Mouse (Mus musculus): ENCODE results near the gene Cntnap2. TPM values are rescaled to one million over a fixed set of nuclear protein-coding genes. Genes with fewer than 3 reads are reported as not detected.

Cntnap2 gene
- polyA plus RNA-seq, 2 experiments, result 1.5 to 2.5 TPM

DNA sequence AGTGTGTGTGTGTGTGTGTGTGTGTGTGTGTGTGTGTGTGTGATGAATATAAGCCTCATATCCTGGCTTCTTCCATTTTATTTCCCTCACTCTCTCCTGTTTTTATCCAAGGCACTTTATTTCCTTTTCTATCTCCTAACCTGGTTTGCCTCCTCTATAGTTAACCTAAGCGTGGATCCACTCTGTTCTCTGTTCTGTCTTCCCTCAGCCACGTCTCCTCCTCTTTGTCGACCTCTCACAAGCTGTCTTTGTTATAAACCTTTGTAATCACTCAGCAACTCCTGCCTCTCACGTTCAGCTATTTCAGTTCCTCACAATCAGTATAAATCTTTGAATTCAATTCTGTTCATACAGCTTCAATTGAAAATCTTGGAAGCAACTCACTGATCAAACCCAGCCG, 1369.1 kb downstream of the Cntnap2 start:
- Histone ChIP-seq H3K4me3 (replicated peaks; ENCODE audit: low read length) (no peak overlapping the region), H3K36me3 (ENCODE audit: control insufficient read depth, insufficient read depth, low read length) (no peaks in the 10 kb centered on the region), H3K27me3 (ENCODE audit: control insufficient read depth, insufficient read depth, low read length) (no peaks in the 10 kb centered on the region), H3K9ac (ENCODE audit: low read depth, low read length, severe bottlenecking) (no peak overlapping the region), H3K4me2 (replicated peaks; ENCODE audit: low read depth, low read length, severe bottlenecking) (no peak overlapping the region), H3K27ac (replicated peaks; ENCODE audit: low read depth, low read length) (no peak overlapping the region), H3K4me1 (ENCODE audit: control insufficient read depth, insufficient read depth, low read length) (no peaks in the 10 kb centered on the region), H3K9me3 (ENCODE audit: control insufficient read depth, low read length) (no peaks in the 10 kb centered on the region)
- TF ChIP-seq POLR2A (IDR thresholded peaks at IDR 0.05; ENCODE audit: borderline replicate concordance, extremely low read depth, insufficient read depth, insufficient read length), result no peak
- ATAC-seq (ENCODE audit: low FRiP score, low read depth) (no peak), DNase-seq (ENCODE audit: low spot score) (no peak)
- 77% methylated on average over 5 of the region's 5 CpGs for WGBS

DNA sequence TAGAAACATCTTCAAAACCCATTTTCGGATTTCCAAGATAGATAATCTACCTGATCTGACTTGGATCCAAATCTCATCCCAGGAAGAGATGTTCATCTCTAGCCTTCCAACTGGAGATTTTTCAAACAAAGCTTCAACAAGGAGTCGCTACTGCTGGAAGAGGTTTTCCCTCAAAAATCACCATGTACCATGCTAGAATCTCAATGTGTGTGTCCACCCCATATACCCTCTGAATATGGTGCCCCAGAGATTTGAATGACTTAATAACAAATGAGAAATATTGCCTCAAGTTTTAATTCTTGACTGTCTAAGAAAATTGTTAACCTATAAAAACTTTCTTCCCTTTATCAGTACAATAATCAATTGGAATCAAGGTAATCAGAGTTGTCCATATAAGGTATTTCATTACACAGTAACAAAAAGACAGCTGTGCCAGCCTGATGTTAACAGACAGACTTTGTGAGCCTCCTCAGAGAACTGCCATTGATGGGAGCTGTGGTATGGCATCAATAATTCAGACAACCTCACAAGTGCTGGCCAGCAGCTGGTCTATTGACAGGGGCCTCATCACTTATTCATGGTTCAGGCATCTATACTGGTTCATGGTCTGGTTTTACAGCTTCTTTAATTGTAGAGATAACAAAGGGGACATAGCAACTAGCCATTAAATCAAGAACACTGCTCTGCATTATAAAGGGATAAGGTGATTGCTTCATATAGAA, 1391.9 kb downstream of the Cntnap2 start:
- no peak for DNase-seq (ENCODE audit: low spot score)
- Histone ChIP-seq H3K27ac (replicated peaks; ENCODE audit: low read depth, low read length) (no peak overlapping the region), H3K4me1 (ENCODE audit: control insufficient read depth, insufficient read depth, low read length) (no peaks in the 10 kb centered on the region), H3K9me3 (ENCODE audit: control insufficient read depth, low read length) (no peaks in the 10 kb centered on the region), H3K36me3 (ENCODE audit: control insufficient read depth, insufficient read depth, low read length) (no peaks in the 10 kb centered on the region), H3K9ac (ENCODE audit: low read depth, low read length, severe bottlenecking) (no peak overlapping the region), H3K27me3 (ENCODE audit: control insufficient read depth, insufficient read depth, low read length) (no peaks in the 10 kb centered on the region), H3K4me2 (replicated peaks; ENCODE audit: low read depth, low read length, severe bottlenecking) (no peak overlapping the region), H3K4me3 (replicated peaks; ENCODE audit: low read length) (no peak overlapping the region)
- TF ChIP-seq POLR2A (IDR thresholded peaks at IDR 0.05; ENCODE audit: borderline replicate concordance, extremely low read depth, insufficient read depth, insufficient read length), result no peak
- ATAC-seq (ENCODE audit: low FRiP score, low read depth), result no peak
- WGBS, result 75% methylated on average over 2 of the region's 2 CpGs

DNA sequence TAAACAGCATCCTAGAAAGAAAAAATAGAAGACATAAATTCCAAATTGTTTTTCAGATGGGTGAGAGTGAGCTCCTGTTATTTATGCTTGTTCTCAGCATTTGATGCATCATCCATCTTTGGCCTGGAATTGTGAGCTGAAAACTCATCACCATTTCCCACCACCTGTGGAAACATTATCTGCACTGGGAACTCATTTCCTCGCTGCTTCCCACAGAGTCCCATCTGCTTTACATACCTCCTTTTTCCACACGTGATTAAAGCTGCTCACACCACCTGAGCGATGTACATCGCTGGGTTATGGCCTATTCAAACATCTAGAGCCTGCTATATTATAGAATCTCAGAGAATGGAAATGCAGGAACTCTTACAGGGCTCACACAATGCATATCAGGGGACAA, 1413.5 kb downstream of the Cntnap2 start:
- 61% methylated on average over 4 of the region's 4 CpGs for WGBS

DNA sequence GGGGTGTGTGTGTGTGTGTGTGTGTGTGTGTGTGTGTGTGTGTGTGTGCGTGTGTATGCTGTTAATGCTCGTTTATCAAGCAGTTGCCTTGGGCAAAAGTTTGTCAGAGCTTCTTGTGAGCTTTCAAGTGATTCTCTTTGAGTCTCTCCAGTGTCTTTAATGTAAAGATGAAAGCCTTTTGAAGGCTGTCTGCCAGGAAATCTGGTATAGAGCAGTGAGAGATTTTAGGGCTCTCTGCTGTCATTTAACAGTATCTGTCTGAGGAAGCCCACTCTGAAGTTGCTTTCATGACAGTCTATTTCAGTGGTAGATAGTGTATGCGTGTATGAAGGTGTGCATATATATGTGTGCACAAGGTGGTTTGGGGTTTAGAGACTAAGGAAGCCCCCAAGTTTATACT, 1425.2 kb downstream of the Cntnap2 start:
- WGBS, result 36% methylated on average over 3 of the region's 3 CpGs
- Histone ChIP-seq H3K36me3 (ENCODE audit: control insufficient read depth, insufficient read depth, low read length) (no peaks in the 10 kb centered on the region), H3K27me3 (ENCODE audit: control insufficient read depth, insufficient read depth, low read length) (no peaks in the 10 kb centered on the region), H3K9me3 (ENCODE audit: control insufficient read depth, low read length) (no peaks in the 10 kb centered on the region), H3K4me1 (ENCODE audit: control insufficient read depth, insufficient read depth, low read length) (no peaks in the 10 kb centered on the region), H3K27ac (replicated peaks; ENCODE audit: low read depth, low read length) (no peak overlapping the region), H3K9ac (ENCODE audit: low read depth, low read length, severe bottlenecking) (no peak overlapping the region), H3K4me3 (replicated peaks; ENCODE audit: low read length) (no peak overlapping the region), H3K4me2 (replicated peaks; ENCODE audit: low read depth, low read length, severe bottlenecking) (no peak overlapping the region)
- TF ChIP-seq POLR2A (IDR thresholded peaks at IDR 0.05; ENCODE audit: borderline replicate concordance, extremely low read depth, insufficient read depth, insufficient read length), result no peak
- ATAC-seq (ENCODE audit: low FRiP score, low read depth) (no peak), DNase-seq (ENCODE audit: low spot score) (no peak)

More for the DNA sequence above, 1413.5 kb downstream of the Cntnap2 start:
- no peak for TF ChIP-seq POLR2A (IDR thresholded peaks at IDR 0.05; ENCODE audit: borderline replicate concordance, extremely low read depth, insufficient read depth, insufficient read length)
- DNase-seq (ENCODE audit: low spot score) (no peak), ATAC-seq (ENCODE audit: low FRiP score, low read depth) (no peak)
- no peaks in the 10 kb centered on the region for H3K4me1 ChIP-seq (ENCODE audit: control insufficient read depth, insufficient read depth, low read length)
- no peak overlapping the region for H3K4me2 ChIP-seq (replicated peaks; ENCODE audit: low read depth, low read length, severe bottlenecking)
- no peak overlapping the region for H3K4me3 ChIP-seq (replicated peaks; ENCODE audit: low read length)
- no peak overlapping the region for H3K9ac ChIP-seq (ENCODE audit: low read depth, low read length, severe bottlenecking)
- H3K9me3 ChIP-seq (ENCODE audit: control insufficient read depth, low read length), result no peaks in the 10 kb centered on the region
- no peaks in the 10 kb centered on the region for H3K27me3 ChIP-seq (ENCODE audit: control insufficient read depth, insufficient read depth, low read length)
- no peak overlapping the region for H3K27ac ChIP-seq (replicated peaks; ENCODE audit: low read depth, low read length)
- H3K36me3 ChIP-seq (ENCODE audit: control insufficient read depth, insufficient read depth, low read length), result no peaks in the 10 kb centered on the region

DNA sequence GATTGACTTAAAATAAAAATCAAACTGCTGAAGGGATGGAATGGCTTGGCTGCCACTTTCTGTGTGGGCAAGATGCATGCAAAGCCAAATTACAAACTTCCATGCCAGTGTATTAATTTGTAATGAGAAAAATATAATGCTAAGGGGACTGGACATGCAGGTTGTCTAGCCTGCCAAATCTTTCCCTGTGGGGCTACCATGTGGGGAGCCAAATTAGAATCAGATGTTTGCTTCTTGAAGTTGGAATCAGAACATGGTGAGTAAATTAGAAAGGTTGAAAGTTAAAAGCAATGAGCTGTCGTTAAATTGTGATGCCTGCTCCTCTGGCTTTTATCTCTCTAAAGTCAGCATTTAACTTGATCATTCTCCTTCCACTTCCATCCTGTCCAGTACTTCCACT, 1443.6 kb downstream of the Cntnap2 start:
- no peaks in the 10 kb centered on the region for H3K4me1 ChIP-seq (ENCODE audit: control insufficient read depth, insufficient read depth, low read length)
- no peak for ATAC-seq (ENCODE audit: low FRiP score, low read depth)
- H3K4me2 ChIP-seq (replicated peaks; ENCODE audit: low read depth, low read length, severe bottlenecking), result no peak overlapping the region
- H3K9me3 ChIP-seq (ENCODE audit: control insufficient read depth, low read length), result no peaks in the 10 kb centered on the region
- H3K36me3 ChIP-seq (ENCODE audit: control insufficient read depth, insufficient read depth, low read length), result no peaks in the 10 kb centered on the region
- H3K4me3 ChIP-seq (replicated peaks; ENCODE audit: low read length), result no peak overlapping the region
- peak; percentile 20 for DNase-seq (ENCODE audit: low spot score)
- H3K27me3 ChIP-seq (ENCODE audit: control insufficient read depth, insufficient read depth, low read length), result no peaks in the 10 kb centered on the region
- WGBS, result 9% methylated on average over 1 of the region's 1 CpGs
- TF ChIP-seq POLR2A (IDR thresholded peaks at IDR 0.05; ENCODE audit: borderline replicate concordance, extremely low read depth, insufficient read depth, insufficient read length), result no peak
- no peak overlapping the region for H3K27ac ChIP-seq (replicated peaks; ENCODE audit: low read depth, low read length)
- no peak overlapping the region for H3K9ac ChIP-seq (ENCODE audit: low read depth, low read length, severe bottlenecking)

Data from limb, embryonic 14.5 days (tissue).